Comparison of ENCODE assay signal across 8 mouse cellular contexts in genomic region chr5:123618558-123618957, GRCm38 (mm10). TPM values are rescaled to one million over a fixed set of nuclear protein-coding genes. Genes with fewer than 3 reads are reported as not detected.
A peak's percentile ranks its signal among the peaks of the same experiment; 100 is the strongest.
DNase-seq lines count a peak whose midpoint lies in the region; ATAC-seq lines count a peak whose summit lies in the region.

No protein-coding gene starts in this region.

- no peak overlapping the region for H3K4me3 ChIP-seq in midbrain, embryonic 11.5 days (ENCODE audit: low read depth, low read length)

- no peak for ATAC-seq in erythroblast, adult 5-6 weeks (replicated peaks; ENCODE audit: low FRiP score, poor library complexity, severe bottlenecking)
- ATAC-seq in midbrain, embryonic 11.5 days (ENCODE audit: low FRiP score) = no peak

- peak; percentile 39 for DNase-seq in kidney, postnatal 10 days
- no peak for DNase-seq in kidney, adult 11 months
- DNase-seq in B cell, adult 2 months = peak; percentile 62 to 63
- peak; percentile 67 for DNase-seq in ES-CJ7 (ENCODE audit: low read depth, low spot score)
- DNase-seq in forelimb bud, embryonic 11.5 days (ENCODE audit: low read depth, low spot score) = peak; percentile 34
- no peak for DNase-seq in urinary bladder, postnatal 36 days (ENCODE audit: low spot score in 2 of 2)
- DNase-seq in midbrain, embryonic 11.5 days (ENCODE audit: low spot score, missing footprints) = no peak

- H3K4me2 ChIP-seq in midbrain, embryonic 11.5 days = no peak overlapping the region

- H3K27me3 ChIP-seq in midbrain, embryonic 11.5 days (ENCODE audit: control insufficient read depth, insufficient read depth, low read length) = no peaks in the 10 kb centered on the region

- H3K4me1 ChIP-seq in midbrain, embryonic 11.5 days (ENCODE audit: control insufficient read depth, insufficient read depth, low read length) = no peaks in the 10 kb centered on the region

- peaks cover 18% of the 10 kb centered on the region for H3K36me3 ChIP-seq in midbrain, embryonic 11.5 days (ENCODE audit: control insufficient read depth, insufficient read depth, low read length)

- no peak overlapping the region for H3K9ac ChIP-seq in midbrain, embryonic 11.5 days (ENCODE audit: low read length)

- no peak overlapping the region for H3K27ac ChIP-seq in midbrain, embryonic 11.5 days (ENCODE audit: low read depth, low read length)

- 75% methylated on average over 2 of the region's 2 CpGs for WGBS in midbrain, embryonic 11.5 days

- no peaks in the 10 kb centered on the region for H3K9me3 ChIP-seq in midbrain, embryonic 11.5 days (ENCODE audit: control insufficient read depth, low read length)

RNA-seq across cellular contexts. Expression of gene Vps33a, which starts 45.7 kb away (rescaled TPM):
- 7.7 and 11.5 TPM in 2 replicates for total RNA-seq in erythroblast, adult 5-6 weeks (2015; ENCODE audit: low replicate concordance)
- 6.3 and 9.5 TPM in 2 replicates for total RNA-seq in erythroblast, adult 5-6 weeks (2017; ENCODE audit: low replicate concordance)
- 33.6 and 35.1 TPM in 2 replicates for polyA plus RNA-seq in midbrain, embryonic 11.5 days (2014; fragmentation: Nextera tagmentation; extraction: Ambion mirVana)

Comparison
In these comparisons a context has a peak if more than half of its experiments do, and no peak if none do; other contexts are left out.
1. DNase-seq: peak in kidney, postnatal 10 days (single experiment), B cell, adult 2 months (2 of 2), ES-CJ7 (single experiment) and forelimb bud, embryonic 11.5 days (single experiment); none in kidney, adult 11 months (single experiment), urinary bladder, postnatal 36 days (0 of 2) and midbrain, embryonic 11.5 days (single experiment).